Mouse (Mus musculus): ENCODE measurements around the gene Pwp2.
"Not testable (repeated sequence)": the region's sequence is repeated elsewhere in the genome, so short reads cannot be mapped to it uniquely, and the experiment has no call there.

Gene Pwp2

DNA sequence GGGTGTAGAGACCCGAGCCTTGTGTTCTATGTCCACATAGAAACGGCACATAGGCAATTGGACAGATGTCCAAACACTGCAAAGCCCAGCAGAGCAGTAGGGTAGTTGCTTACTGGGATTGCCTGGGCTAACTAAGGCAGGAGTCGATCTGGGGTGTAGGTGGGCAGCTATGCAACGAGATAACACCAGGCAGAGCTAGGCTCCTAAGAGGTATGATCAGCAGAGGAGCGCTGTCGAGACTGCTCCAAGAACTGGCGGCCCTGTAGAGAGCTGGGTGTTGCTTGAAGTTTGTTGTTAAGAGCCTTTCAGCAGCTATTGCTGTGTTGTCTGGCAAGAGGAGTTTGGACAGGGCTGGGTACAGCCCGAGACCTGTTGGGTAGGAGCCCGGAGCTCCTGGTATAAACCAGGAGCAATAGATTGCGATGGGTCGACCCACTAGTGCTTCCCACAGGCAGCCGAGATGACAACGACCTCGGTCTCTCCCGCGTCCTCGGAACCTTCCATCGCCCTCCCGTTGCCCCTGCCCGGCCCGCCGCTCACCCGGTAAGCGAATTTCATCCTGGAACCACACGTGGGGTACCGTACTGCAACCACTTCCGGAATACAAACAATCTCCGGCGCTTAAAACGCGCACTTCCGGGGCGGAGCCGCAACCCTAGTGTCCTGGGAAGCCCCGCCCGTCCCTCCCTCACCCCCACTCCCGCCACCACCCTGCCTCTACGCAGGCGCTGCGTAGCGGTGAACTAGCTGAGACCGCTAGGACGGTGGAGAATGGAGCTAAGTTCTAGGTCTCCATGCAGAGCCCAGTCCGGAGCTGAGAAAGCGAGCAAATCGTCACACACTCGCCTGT lies at the start of gene Pwp2:
Gene Pwp2, minus strand, starts transcription at position 619 of the 850 bp plus-strand sequence.
- DNase-seq (ENCODE audit: low spot score in 2 of 2) = peak; percentile 82 to 87

- no peak for DNase-seq (ENCODE audit: low spot score in 2 of 2)
Measured at GRCm38 (mm10) chr10:78233756-78234155, 48.8 kb upstream of the Pwp2 start.

GRCm38 (mm10) chr10:78233161-78233560 lies 48.2 kb upstream of the Pwp2 start:
- no peak for DNase-seq (ENCODE audit: low spot score in 2 of 2)

- DNase-seq (ENCODE audit: low spot score in 2 of 2) = no peak
Measured at GRCm38 (mm10) chr10:78232301-78232980, 47.5 kb upstream of the Pwp2 start.

- no peak for DNase-seq (ENCODE audit: low spot score in 2 of 2)
Measured at GRCm38 (mm10) chr10:78228560-78228928, 43.6 kb upstream of the Pwp2 start.

DNA sequence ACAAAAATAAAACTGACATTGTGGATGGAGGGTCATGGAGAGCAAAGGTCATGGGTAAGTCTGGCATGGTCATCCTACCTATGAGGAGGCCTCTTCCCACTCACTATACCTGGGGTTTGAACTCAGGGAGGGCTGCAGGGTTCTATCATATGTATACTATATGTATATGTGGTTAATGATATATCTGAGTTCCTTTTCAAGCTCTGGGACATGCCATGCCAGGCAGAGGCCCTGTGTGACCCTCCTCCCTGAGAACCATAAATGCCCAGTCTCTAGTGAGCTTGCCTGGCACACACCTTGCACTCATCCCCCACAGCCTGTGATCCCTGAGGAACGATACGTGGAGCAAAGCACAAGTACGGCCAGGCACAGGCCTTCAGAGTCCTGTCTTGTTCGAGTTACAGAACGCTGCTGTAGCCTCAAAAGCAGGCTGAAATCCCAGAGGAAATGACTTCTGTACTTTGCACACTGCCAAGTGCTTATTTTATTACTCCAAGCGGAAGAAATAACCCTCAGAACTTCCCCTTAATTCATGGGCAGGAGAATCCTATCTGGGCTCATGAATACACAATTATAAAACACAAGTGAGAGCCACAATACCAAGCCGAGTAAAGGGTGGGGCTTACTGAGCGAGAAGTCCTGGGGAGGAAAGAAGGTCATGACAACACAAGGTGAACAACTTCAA lies 43.1 kb upstream of the Pwp2 start:
- DNase-seq (ENCODE audit: low spot score in 2 of 2) = no peak

DNA sequence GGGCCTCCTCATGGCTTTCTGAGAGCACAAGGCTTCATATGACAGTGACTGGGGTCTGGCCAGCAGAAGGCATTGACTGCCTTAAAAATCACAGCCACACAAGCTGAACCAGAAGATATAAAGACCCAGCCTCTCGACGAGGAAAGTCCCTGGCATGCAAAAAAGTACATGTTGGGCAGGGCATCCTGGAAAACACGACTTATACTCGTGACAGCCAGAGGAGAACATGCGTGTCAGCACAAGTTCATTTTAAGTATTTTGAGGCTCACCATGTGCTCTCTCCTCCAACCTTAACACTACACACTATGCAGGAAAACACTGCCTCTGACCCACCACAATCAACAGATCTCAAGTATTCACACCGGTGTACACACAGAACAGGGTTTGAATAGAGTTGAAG lies 39.2 kb upstream of the Pwp2 start:
- DNase-seq (ENCODE audit: low spot score in 2 of 2) = no peak

DNA sequence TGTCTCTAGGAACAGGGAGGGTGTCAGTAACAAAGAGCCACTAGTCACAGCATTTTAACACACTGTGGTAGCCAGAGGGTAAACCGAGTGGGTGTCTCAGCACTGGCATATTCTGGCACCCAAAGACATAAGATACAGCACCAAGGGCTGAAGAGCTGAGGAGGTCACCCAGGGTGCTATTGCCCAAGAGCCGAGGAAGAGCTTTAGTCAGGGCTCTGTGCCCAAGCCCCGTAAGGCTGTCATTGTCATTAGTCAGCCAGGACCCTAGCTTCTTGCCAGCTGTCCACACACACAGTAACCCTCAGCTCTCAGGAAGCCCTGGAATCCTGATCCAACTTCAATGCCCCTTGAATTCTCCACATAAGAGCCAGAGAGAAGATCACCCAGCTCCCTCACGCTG lies 38.0 kb upstream of the Pwp2 start:
- no peak for DNase-seq (ENCODE audit: low spot score in 2 of 2)

- DNase-seq (ENCODE audit: low spot score in 2 of 2) = no peak
Measured at GRCm38 (mm10) chr10:78221315-78221714, 36.4 kb upstream of the Pwp2 start.

GRCm38 (mm10) chr10:78219528-78219927 lies 34.6 kb upstream of the Pwp2 start:
- no peak for DNase-seq (ENCODE audit: low spot score in 2 of 2)

DNA sequence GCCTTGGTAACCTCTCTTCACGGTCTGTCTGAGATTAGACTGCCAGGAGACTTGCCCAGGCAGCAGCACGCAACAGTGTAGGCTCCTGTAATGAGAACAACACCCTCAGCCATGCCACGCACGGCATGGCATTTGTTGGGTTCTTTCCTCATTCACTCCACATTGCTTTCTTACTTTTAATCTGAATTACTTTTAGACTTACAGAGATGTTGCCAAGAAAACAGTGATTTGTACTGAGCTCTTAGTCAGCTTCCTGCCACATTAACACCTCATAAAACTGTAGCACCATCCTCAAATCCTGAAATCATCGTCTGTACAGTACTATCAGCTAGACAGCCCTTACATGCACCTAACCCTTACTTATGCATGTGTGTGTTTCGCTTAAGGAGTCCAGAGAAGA lies 33.6 kb upstream of the Pwp2 start:
- DNase-seq (ENCODE audit: low spot score in 2 of 2) = no peak

DNA sequence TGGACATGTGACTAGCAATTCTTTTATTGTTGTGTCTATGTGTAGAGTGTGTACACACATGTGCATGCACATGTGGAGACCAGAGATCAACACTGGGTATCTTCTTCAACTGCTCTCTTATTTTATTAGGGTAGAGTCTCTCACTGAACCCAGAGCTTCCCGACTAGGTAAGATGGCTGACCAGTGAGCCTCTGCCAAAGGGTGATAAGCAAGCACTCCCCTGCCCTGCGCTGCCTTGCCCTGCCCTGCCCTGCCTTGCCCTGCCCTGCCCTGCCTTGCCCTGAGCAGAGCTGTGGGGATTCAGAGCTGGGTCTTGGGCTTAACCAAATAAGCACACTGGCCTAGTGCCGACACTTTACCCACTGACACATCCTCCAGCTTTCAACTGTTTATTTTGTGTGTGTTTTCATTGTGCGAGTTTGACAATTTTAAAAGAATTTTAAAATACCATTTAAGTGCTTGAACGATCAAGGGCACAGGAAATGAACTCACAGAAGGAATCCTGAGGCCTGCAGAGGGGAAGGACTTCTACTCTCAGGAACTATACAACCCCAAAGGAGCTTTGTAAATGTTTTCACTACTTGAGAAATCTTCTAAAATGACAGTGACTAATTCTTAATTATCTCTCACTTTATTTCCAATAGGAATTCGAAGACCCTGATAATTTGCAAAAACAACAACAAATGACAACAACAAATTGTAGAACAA lies 31.6 kb upstream of the Pwp2 start:
- DNase-seq (ENCODE audit: low spot score in 2 of 2) = no peak

DNA sequence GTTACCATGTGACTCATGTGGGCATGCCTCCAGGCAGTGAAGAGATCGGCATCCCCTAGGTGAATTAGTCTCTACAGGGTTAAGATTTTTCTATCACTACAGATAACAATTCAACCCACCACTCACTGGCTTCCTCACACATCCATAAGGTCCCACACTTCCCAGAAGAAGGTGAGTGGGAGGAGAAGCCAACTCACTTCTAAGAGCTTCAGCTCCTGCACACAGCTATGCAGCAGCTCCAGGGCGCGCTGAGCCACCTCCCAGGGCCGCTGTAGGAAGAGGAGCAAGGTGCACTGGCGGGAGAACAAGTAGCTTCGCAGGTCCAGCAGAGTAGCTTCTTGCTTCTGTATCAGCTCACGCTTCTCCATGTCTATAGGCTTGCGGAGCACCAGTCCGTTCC lies 29.4 kb upstream of the Pwp2 start:
- no peak for DNase-seq (ENCODE audit: low spot score in 2 of 2)

- DNase-seq (ENCODE audit: low spot score in 2 of 2) = peak in 1 of 2 experiments; percentile 31
Measured at GRCm38 (mm10) chr10:78211311-78211710, 26.4 kb upstream of the Pwp2 start.

GRCm38 (mm10) chr10:78201182-78201581 lies 16.2 kb upstream of the Pwp2 start:
- DNase-seq (ENCODE audit: low spot score in 2 of 2) = no peak

DNA sequence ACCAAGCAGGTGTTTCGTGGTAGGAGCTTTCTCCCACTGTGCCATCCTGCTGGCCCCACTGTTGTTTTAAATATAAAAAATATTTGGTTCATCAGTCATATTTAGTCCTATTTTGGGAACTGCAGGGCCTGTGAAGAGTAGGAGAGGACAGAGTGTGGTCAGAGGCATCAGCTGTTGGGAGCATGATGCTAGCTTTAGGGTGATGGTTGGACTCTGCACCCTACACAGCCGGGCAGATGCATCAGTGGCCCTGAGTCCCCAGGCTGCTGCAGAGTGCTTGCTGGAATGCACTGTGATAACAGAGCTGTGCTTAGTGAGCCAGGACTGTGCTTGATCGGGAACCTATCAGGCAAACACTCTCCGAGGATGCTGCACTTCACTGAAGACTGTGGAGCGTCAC lies 8.0 kb upstream of the Pwp2 start:
- no peak for DNase-seq (ENCODE audit: low spot score in 2 of 2)

DNA sequence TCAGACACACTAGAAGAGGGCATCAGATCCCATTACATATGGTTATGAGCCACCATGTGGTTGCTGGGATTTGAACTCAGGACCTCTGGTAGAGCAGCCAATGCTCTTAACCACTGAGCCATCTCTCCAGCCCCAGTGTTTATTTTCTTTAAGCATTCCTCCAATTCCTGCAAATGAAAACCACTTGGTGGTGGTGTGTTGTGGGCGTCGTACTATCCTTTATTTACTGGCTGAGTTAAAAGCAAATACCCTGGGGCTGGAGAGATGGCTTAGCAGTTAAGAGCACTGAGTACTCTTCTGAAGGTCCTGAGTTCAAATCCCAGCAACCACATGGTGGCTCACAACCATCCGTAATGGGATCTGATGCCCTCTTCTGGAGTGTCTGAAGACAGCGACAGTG lies 1.1 kb upstream of the Pwp2 start:
- not testable (repeated sequence) for DNase-seq (ENCODE audit: low spot score in 2 of 2)

- DNase-seq (ENCODE audit: low spot score in 2 of 2) = no peak
Measured at GRCm38 (mm10) chr10:78185381-78185725, 404 bp upstream of the Pwp2 start.

- DNase-seq (ENCODE audit: low spot score in 2 of 2) = no peak
Measured at GRCm38 (mm10) chr10:78183577-78183976, 1.4 kb downstream of the Pwp2 start.

- DNase-seq (ENCODE audit: low spot score in 2 of 2) = no peak
Measured at GRCm38 (mm10) chr10:78182321-78182720, 2.6 kb downstream of the Pwp2 start.

DNA sequence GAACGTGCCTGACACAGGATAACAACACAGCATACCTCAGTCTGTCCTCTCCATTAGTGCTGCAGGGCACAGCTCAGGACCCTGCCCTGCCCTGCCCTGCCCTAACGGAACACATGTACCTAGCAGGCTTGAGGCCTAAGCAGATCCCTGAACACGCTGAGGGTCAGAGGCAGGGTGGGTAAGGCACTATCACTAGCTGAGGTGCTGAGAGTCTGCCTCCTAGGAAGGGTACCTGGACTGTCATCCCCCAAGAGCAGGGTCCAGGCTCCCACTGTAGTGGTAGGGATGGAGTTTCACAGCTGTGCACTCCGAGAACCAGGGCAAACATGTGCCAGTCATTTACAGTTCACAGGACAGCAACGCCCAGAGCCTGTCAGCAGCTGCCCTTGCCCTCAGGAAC lies 10.5 kb downstream of the Pwp2 start:
- DNase-seq (ENCODE audit: low spot score in 2 of 2) = no peak

- no peak for DNase-seq (ENCODE audit: low spot score in 2 of 2)
Measured at GRCm38 (mm10) chr10:78171581-78171980, 13.4 kb downstream of the Pwp2 start.
